ENCODE assay signal across 11 mouse cellular contexts in the genomic region with DNA sequence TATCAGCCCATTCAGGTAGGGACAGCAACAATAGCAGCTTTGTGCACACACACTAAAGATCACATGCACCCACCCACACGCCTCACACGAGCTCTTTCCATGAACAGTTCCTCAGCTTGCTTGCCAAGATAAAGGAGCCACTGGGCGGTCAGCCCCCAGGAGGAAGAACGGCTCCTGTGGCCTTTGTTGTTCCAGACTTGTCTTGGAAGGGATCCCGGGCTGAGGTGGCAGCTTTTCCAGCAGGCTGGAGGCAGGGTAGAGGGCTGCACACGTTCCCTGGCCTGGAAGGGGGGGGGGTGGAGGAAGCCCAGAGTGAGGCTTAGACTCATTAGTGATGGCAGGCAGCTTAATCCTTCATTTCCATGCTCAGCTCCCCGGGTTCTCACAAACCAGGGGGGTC. TPM values are rescaled to one million over a fixed set of nuclear protein-coding genes. Genes with fewer than 3 reads are reported as not detected.
DNase-seq lines count a peak whose midpoint lies in the region; ATAC-seq lines count a peak whose summit lies in the region.
"Had no signal": no experiment of that assay in that cellular context is flagged by ENCODE, and none has a peak within 500 bp of the region (broad histone marks: within the 10 kb centered on the region; RNA-seq: fewer than 3 reads in every experiment).

No protein-coding gene starts in this region.

- DNase-seq in adrenal gland, postnatal 10 days = peak; percentile 42
- DNase-seq in adrenal gland, adult 18-20 months (ENCODE audit: low spot score in 2 of 2) = no peak
- DNase-seq in limb, embryonic 10.5 days (ENCODE audit: low spot score) = no peak
- peak; percentile 85 for DNase-seq in forebrain, embryonic 14.5 days (ENCODE audit: low spot score)
- peak; percentile 14 for DNase-seq in lung, postnatal 14 days
- DNase-seq in thymus, postnatal 25 days = no peak
- no peak for DNase-seq in frontal cortex, postnatal 25 days (ENCODE audit: low spot score in 2 of 2)

- WGBS in limb, embryonic 13.5 days = 25% methylated on average over 7 of the region's 7 CpGs
- WGBS in limb, embryonic 10.5 days = 29% methylated on average over 7 of the region's 7 CpGs
- WGBS in forebrain, embryonic 14.5 days = 2% methylated on average over 7 of the region's 7 CpGs

- peak; percentile 62 for ATAC-seq in limb, embryonic 13.5 days (ENCODE audit: low FRiP score, low read depth)
- ATAC-seq in forebrain, embryonic 14.5 days = peak; percentile 89

- H3K9ac ChIP-seq in limb, embryonic 13.5 days = no peak overlapping the region
- no peak overlapping the region for H3K9ac ChIP-seq in forebrain, embryonic 14.5 days (ENCODE audit: low read length)

- no peaks in the 10 kb centered on the region; the same call in 1 of the 2 replicates for H3K9me3 ChIP-seq in limb, embryonic 13.5 days
- H3K9me3 ChIP-seq in limb, embryonic 10.5 days (replicated peaks) = no peaks in the 10 kb centered on the region
- H3K9me3 ChIP-seq in forebrain, embryonic 14.5 days (replicated peaks; ENCODE audit: control insufficient read depth, low read length) = no peaks in the 10 kb centered on the region

- peaks cover 26% of the 10 kb centered on the region for H3K4me1 ChIP-seq in limb, embryonic 13.5 days
- H3K4me1 ChIP-seq in limb, embryonic 10.5 days = peaks cover 40% of the 10 kb centered on the region
- H3K4me1 ChIP-seq in forebrain, embryonic 14.5 days (ENCODE audit: control insufficient read depth, insufficient read depth, low read length) = peaks cover 9% of the 10 kb centered on the region; the same call in 1 of the 2 replicates

- H3K36me3 ChIP-seq in limb, embryonic 13.5 days = no peaks in the 10 kb centered on the region
- no peaks in the 10 kb centered on the region for H3K36me3 ChIP-seq in limb, embryonic 10.5 days
- no peaks in the 10 kb centered on the region for H3K36me3 ChIP-seq in forebrain, embryonic 14.5 days (ENCODE audit: control insufficient read depth, insufficient read depth, low read length)

- no peak overlapping the region for H3K4me3 ChIP-seq in limb, embryonic 13.5 days
- no peak overlapping the region for H3K4me3 ChIP-seq in limb, embryonic 10.5 days
- H3K4me3 ChIP-seq in forebrain, embryonic 14.5 days (ENCODE audit: low read depth, low read length) = no peak overlapping the region
- H3K4me3 ChIP-seq: layer of hippocampus, adult 2 months had no signal

- peaks cover 58% of the 10 kb centered on the region for H3K27me3 ChIP-seq in limb, embryonic 13.5 days
- peaks cover 94% of the 10 kb centered on the region for H3K27me3 ChIP-seq in limb, embryonic 10.5 days (ENCODE audit: low read depth, poor library complexity, severe bottlenecking)
- H3K27me3 ChIP-seq in forebrain, embryonic 14.5 days (replicated peaks; ENCODE audit: control insufficient read depth, insufficient read depth, low read length) = peaks cover 20% of the 10 kb centered on the region

- no peak overlapping the region for H3K27ac ChIP-seq in limb, embryonic 13.5 days
- no peak overlapping the region for H3K27ac ChIP-seq in limb, embryonic 10.5 days
- no peak overlapping the region for H3K27ac ChIP-seq in forebrain, embryonic 14.5 days (ENCODE audit: low read depth, low read length)
- H3K27ac ChIP-seq: layer of hippocampus, adult 2 months; macrophage had no signal

- H3K4me2 ChIP-seq in limb, embryonic 13.5 days (replicated peaks) = no peak overlapping the region
- H3K4me2 ChIP-seq in forebrain, embryonic 14.5 days (ENCODE audit: low read length) = no peak overlapping the region

RNA-seq across cellular contexts. Expression of gene 6430628N08Rik, which starts 18.2 kb away (rescaled TPM):
- not detected for total RNA-seq in adrenal gland, postnatal 10 days (2021)
- not detected for total RNA-seq in adrenal gland, adult 18-20 months (2021)
- polyA plus RNA-seq in limb, embryonic 13.5 days (2015; fragmentation: Nextera tagmentation; extraction: Ambion mirVana) = not detected in 2 replicates
- 0.11 TPM in 1 of 2 replicates, not detected in the other for polyA plus RNA-seq in limb, embryonic 10.5 days (2016; fragmentation: Nextera tagmentation; extraction: Ambion mirVana)
- polyA plus RNA-seq in forebrain, embryonic 14.5 days (2014; fragmentation: Nextera tagmentation; extraction: Ambion mirVana) = not detected in 2 replicates
- total RNA-seq: layer of hippocampus, adult 2 months had no signal
- polyA plus RNA-seq: macrophage; small intestine, adult 2 months had no signal

RNA-seq across cellular contexts. Expression of gene Kncn, which starts 24.4 kb away (rescaled TPM):
- not detected for total RNA-seq in adrenal gland, postnatal 10 days (2021)
- total RNA-seq in adrenal gland, adult 18-20 months (2021) = not detected
- not detected in 2 replicates for polyA plus RNA-seq in limb, embryonic 13.5 days (2015; fragmentation: Nextera tagmentation; extraction: Ambion mirVana)
- polyA plus RNA-seq in limb, embryonic 10.5 days (2016; fragmentation: Nextera tagmentation; extraction: Ambion mirVana) = not detected in 2 replicates
- polyA plus RNA-seq in forebrain, embryonic 14.5 days (2014; fragmentation: Nextera tagmentation; extraction: Ambion mirVana) = 0.31 TPM in 1 of 2 replicates, not detected in the other
- polyA plus RNA-seq: macrophage; small intestine, adult 2 months had no signal

RNA-seq across cellular contexts. Expression of gene Dmbx1, which starts 31.1 kb away (rescaled TPM):
- total RNA-seq in adrenal gland, postnatal 10 days (2021) = not detected
- total RNA-seq in adrenal gland, adult 18-20 months (2021) = not detected
- 0.18 TPM in 1 of 2 replicates, not detected in the other for polyA plus RNA-seq in limb, embryonic 13.5 days (2015; fragmentation: Nextera tagmentation; extraction: Ambion mirVana)
- polyA plus RNA-seq in limb, embryonic 10.5 days (2016; fragmentation: Nextera tagmentation; extraction: Ambion mirVana) = 0.05 and 0.11 TPM in 2 replicates
- polyA plus RNA-seq in forebrain, embryonic 14.5 days (2014; fragmentation: Nextera tagmentation; extraction: Ambion mirVana) = 0.05 TPM in 2 replicates
- total RNA-seq: layer of hippocampus, adult 2 months had no signal
- polyA plus RNA-seq: macrophage; small intestine, adult 2 months had no signal

Comparison
In these comparisons a context has a peak if more than half of its experiments do, and no peak if none do; other contexts are left out.
1. DNase-seq: peak in adrenal gland, postnatal 10 days (single experiment), forebrain, embryonic 14.5 days (single experiment) and lung, postnatal 14 days (single experiment); none in adrenal gland, adult 18-20 months (0 of 2), limb, embryonic 10.5 days (single experiment), thymus, postnatal 25 days (single experiment) and frontal cortex, postnatal 25 days (0 of 2).